Mouse (Mus musculus): ENCODE measurements at regions not wholly inside any gene's neighbourhood (a gene's known extent, or its start where the extent isn't known, plus 50 kb on each side); places are given as distances from the start of the nearest gene placed in this dataset.

GRCm38 (mm10) chr6:97704361-97704760, 87.0 kb upstream of the Frmd4b start:
- Histone ChIP-seq H3K36me3 (ENCODE audit: control insufficient read depth in 1 of 2, insufficient read depth in 2 of 2, low read length in 2 of 2) (no peaks in the 10 kb centered on the region), H3K4me1 (ENCODE audit: control insufficient read depth in 1 of 2, insufficient read depth in 2 of 2, low read length in 2 of 2) (no peaks in the 10 kb centered on the region), H3K9me3 (replicated peaks; ENCODE audit: insufficient read depth, low read length) (no peaks in the 10 kb centered on the region), H3K79me2 (ENCODE audit: control insufficient read depth, insufficient read depth, low read length, poor library complexity) (no peaks in the 10 kb centered on the region), H3K9ac (ENCODE audit: control insufficient read depth, low read depth, low read length, poor library complexity, severe bottlenecking) (no peak overlapping the region), H3K4me3 (ENCODE audit: control insufficient read depth in 1 of 2, insufficient read depth in 1 of 2, low read depth in 2 of 2, low read length in 2 of 2) (no peak overlapping the region), H3K27me3 (ENCODE audit: control insufficient read depth in 1 of 2, insufficient read depth in 2 of 2, low read length in 2 of 2) (no peaks in the 10 kb centered on the region), H3K27ac (ENCODE audit: control insufficient read depth, low read depth, low read length) (no peak overlapping the region)
- no peak for DNase-seq (ENCODE audit: low read depth, low spot score)
- TF ChIP-seq TBP (IDR thresholded peaks at IDR 0.05; ENCODE audit: low read depth, low read length) (no peak), GABPA (IDR thresholded peaks at IDR 0.05; ENCODE audit: low read depth, low read length) (no peak), RAD21 (IDR thresholded peaks at IDR 0.05; ENCODE audit: low read depth, low read length) (no peak), MYB (IDR thresholded peaks at IDR 0.05; ENCODE audit: low read depth, low read length) (no peak), USF2 (IDR thresholded peaks at IDR 0.05; ENCODE audit: borderline replicate concordance in 1 of 2, insufficient read depth in 1 of 2, low read depth in 1 of 2, low read length in 2 of 2) (no peak), USF1 (IDR thresholded peaks at IDR 0.05; ENCODE audit: low read depth, low read length) (no peak), RCOR1 (IDR thresholded peaks at IDR 0.05; ENCODE audit: low read depth, low read length) (no peak), POLR2AphosphoS2 (IDR thresholded peaks at IDR 0.05; ENCODE audit: low read length) (no peak), NRF1 (IDR thresholded peaks at IDR 0.05; ENCODE audit: insufficient read depth, low read depth, low read length, poor library complexity, severe bottlenecking) (no peak), UBTF (IDR thresholded peaks at IDR 0.05; ENCODE audit: borderline replicate concordance, insufficient read depth, low read depth, low read length) (no peak), E2F4 (IDR thresholded peaks at IDR 0.05; ENCODE audit: borderline replicate concordance, low read depth, low read length) (no peak), ELF1 (IDR thresholded peaks at IDR 0.05; ENCODE audit: low read depth, low read length) (no peak), HCFC1 (IDR thresholded peaks at IDR 0.05; ENCODE audit: low read depth, low read length) (no peak), ETS1 (IDR thresholded peaks at IDR 0.05; ENCODE audit: low read depth, low read length) (no peak), CHD1 (IDR thresholded peaks at IDR 0.05; ENCODE audit: low read depth, low read length) (no peak), MAX (IDR thresholded peaks at IDR 0.05; ENCODE audit: low read length) (no peak), ZMIZ1 (IDR thresholded peaks at IDR 0.05; ENCODE audit: low read depth, low read length) (no peak), MYC (IDR thresholded peaks at IDR 0.05; ENCODE audit: low read depth, low read length) (no peak), CHD2 (IDR thresholded peaks at IDR 0.05; ENCODE audit: low read length) (no peak), MEF2A (IDR thresholded peaks at IDR 0.05; ENCODE audit: extremely low read depth, insufficient replicate concordance, low read depth, low read length, poor library complexity, severe bottlenecking) (no peak)

- TF ChIP-seq KAT2A (conservative IDR thresholded peaks at IDR 0.05; ENCODE audit: low read depth, low read length) (no peak), MEF2A (IDR thresholded peaks at IDR 0.05; ENCODE audit: extremely low read depth, insufficient replicate concordance, low read depth, low read length, poor library complexity, severe bottlenecking) (no peak), SMC3 (IDR thresholded peaks at IDR 0.05; ENCODE audit: low read depth, low read length) (no peak), JUND (IDR thresholded peaks at IDR 0.05; ENCODE audit: low read depth, low read length) (no peak), NELFE (IDR thresholded peaks at IDR 0.05; ENCODE audit: low read depth, low read length) (no peak), SIN3A (IDR thresholded peaks at IDR 0.05; ENCODE audit: low read length) (no peak), ETS1 (IDR thresholded peaks at IDR 0.05; ENCODE audit: low read depth, low read length) (no peak), MXI1 (IDR thresholded peaks at IDR 0.05; ENCODE audit: low read depth, low read length) (no peak), TBP (IDR thresholded peaks at IDR 0.05; ENCODE audit: low read depth, low read length) (no peak), CHD1 (IDR thresholded peaks at IDR 0.05; ENCODE audit: low read depth, low read length) (no peak), UBTF (IDR thresholded peaks at IDR 0.05; ENCODE audit: borderline replicate concordance, insufficient read depth, low read depth, low read length) (no peak), MAFK (IDR thresholded peaks at IDR 0.05; ENCODE audit: borderline replicate concordance, low read depth, low read length) (no peak), GATA1 (IDR thresholded peaks at IDR 0.05; ENCODE audit: low read depth, low read length) (no peak)
- H3K79me2 ChIP-seq (ENCODE audit: control insufficient read depth, insufficient read depth, low read length, poor library complexity), result no peaks in the 10 kb centered on the region
- no peaks in the 10 kb centered on the region for H3K9me3 ChIP-seq (replicated peaks; ENCODE audit: insufficient read depth, low read length)
- H3K4me1 ChIP-seq (ENCODE audit: control insufficient read depth in 1 of 2, insufficient read depth in 2 of 2, low read length in 2 of 2), result no peaks in the 10 kb centered on the region
- H3K9ac ChIP-seq (ENCODE audit: control insufficient read depth, low read depth, low read length, poor library complexity, severe bottlenecking), result no peak overlapping the region
- H3K27me3 ChIP-seq (ENCODE audit: control insufficient read depth in 1 of 2, insufficient read depth in 2 of 2, low read length in 2 of 2), result no peaks in the 10 kb centered on the region
- H3K4me3 ChIP-seq (ENCODE audit: control insufficient read depth in 1 of 2, insufficient read depth in 1 of 2, low read depth in 2 of 2, low read length in 2 of 2), result no peak overlapping the region
- no peak overlapping the region for H3K27ac ChIP-seq (ENCODE audit: control insufficient read depth, low read depth, low read length)
- no peak for DNase-seq (ENCODE audit: low read depth, low spot score)
- H3K36me3 ChIP-seq (ENCODE audit: control insufficient read depth in 1 of 2, insufficient read depth in 2 of 2, low read length in 2 of 2), result no peaks in the 10 kb centered on the region
Observed at GRCm38 (mm10) chr6:97699752-97700098, 82.4 kb upstream of the Frmd4b start.

Measured in MEL (cell line).